Mouse (Mus musculus) 416B (cell line): ENCODE data around the gene Unc50.

Experiments used
- DNase-seq: peaks from one replicate; pipeline ENCODE4 v3.0.0; 2011; ENCODE audit warnings: low read depth

Unc50 gene

GRCm38 (mm10) chr1:37448361-37449095 is 18.6 kb downstream of the Unc50 start:
- DNase-seq: peak; percentile 49

- DNase-seq: no peak
Observed at GRCm38 (mm10) chr1:37451270-37451669, 21.3 kb downstream of the Unc50 start.

- DNase-seq: no peak
Observed at GRCm38 (mm10) chr1:37457546-37457945, 27.6 kb downstream of the Unc50 start.

- no peak for DNase-seq
Observed at GRCm38 (mm10) chr1:37464878-37465452, 35.0 kb downstream of the Unc50 start.

- DNase-seq: peak; percentile 53
Observed at GRCm38 (mm10) chr1:37466322-37466995, 36.5 kb downstream of the Unc50 start.

- DNase-seq: no peak
Observed at GRCm38 (mm10) chr1:37467806-37468205, 37.9 kb downstream of the Unc50 start.

GRCm38 (mm10) chr1:37469007-37469406 is 39.1 kb downstream of the Unc50 start:
- DNase-seq: no peak

GRCm38 (mm10) chr1:37471179-37472148 is 41.5 kb downstream of the Unc50 start:
- DNase-seq: peak; percentile 29

GRCm38 (mm10) chr1:37473251-37473650 is 43.3 kb downstream of the Unc50 start:
- peak; percentile 50 for DNase-seq

- peak; percentile 59 for DNase-seq
Observed at GRCm38 (mm10) chr1:37474046-37474445, 44.1 kb downstream of the Unc50 start.

GRCm38 (mm10) chr1:37474634-37475190 is 44.8 kb downstream of the Unc50 start:
- peak; percentile 70 for DNase-seq

- no peak for DNase-seq
Observed at GRCm38 (mm10) chr1:37475312-37475711, 45.4 kb downstream of the Unc50 start.

- no peak for DNase-seq
Observed at GRCm38 (mm10) chr1:37477250-37477649, 47.3 kb downstream of the Unc50 start.

GRCm38 (mm10) chr1:37477928-37478327 is 48.0 kb downstream of the Unc50 start:
- peak; percentile 60 for DNase-seq

- peak; percentile 92 for DNase-seq
Observed at GRCm38 (mm10) chr1:37478416-37478815, 48.5 kb downstream of the Unc50 start.

- peak; percentile 94 for DNase-seq
Observed at GRCm38 (mm10) chr1:37479074-37479473, 49.1 kb downstream of the Unc50 start.

- DNase-seq: peak; percentile 73
Observed at GRCm38 (mm10) chr1:37479759-37480158, 49.8 kb downstream of the Unc50 start.

GRCm38 (mm10) chr1:37480731-37481130 is 50.8 kb downstream of the Unc50 start:
- DNase-seq: no peak

GRCm38 (mm10) chr1:37481331-37481730 is 51.4 kb downstream of the Unc50 start:
- peak; percentile 56 for DNase-seq

- DNase-seq: no peak
Observed at GRCm38 (mm10) chr1:37484612-37485011, 54.7 kb downstream of the Unc50 start.

GRCm38 (mm10) chr1:37486439-37486838 is 56.5 kb downstream of the Unc50 start:
- DNase-seq: peak; percentile 68

GRCm38 (mm10) chr1:37486994-37487393 is 57.1 kb downstream of the Unc50 start:
- DNase-seq: peak; percentile 76
